Mouse (Mus musculus) forebrain, embryonic 14.5 days (tissue): ENCODE measurements around the gene Itga9. TPM values are rescaled to one million over a fixed set of nuclear protein-coding genes. Genes with fewer than 3 reads are reported as not detected.

Experiments
- ATAC-seq: fragments of 200-750 bp; cut with Nextera tagmentation; 2 replicates; pipeline ENCODE4 v1.8.0; 2017; ENCODE audit warnings: mild to moderate bottlenecking, moderate library complexity
- DNase-seq: peaks from one replicate; pipeline ENCODE4 v3.0.0-alpha.2; 2015; ENCODE audit warnings: low spot score
- H3K27ac ChIP-seq: fragments of 300-500 bp; sonication (generic); 2 replicates; pipeline ENCODE4 v1.5.1; 2014; ENCODE audit warnings: low read depth, mild to moderate bottlenecking, control low read depth, low read length, moderate library complexity
- H3K27me3 ChIP-seq: fragments of 300-500 bp; sonication (generic); replicated peaks from 2 replicates; pipeline ENCODE4 v1.6.1; 2014; ENCODE audit warnings: low read length, control low read depth, mixed read lengths; ENCODE audit not compliant: control insufficient read depth, insufficient read depth
- H3K36me3 ChIP-seq: fragments of 300-500 bp; sonication (generic); 2 replicates; pipeline ENCODE4 v1.6.1; 2014; ENCODE audit warnings: low read length, control low read depth; ENCODE audit not compliant: control insufficient read depth, insufficient read depth
- H3K4me1 ChIP-seq: fragments of 300-500 bp; sonication (generic); 2 replicates; pipeline ENCODE4 v1.6.1; 2014; ENCODE audit warnings: antibody characterized with exemption, low read length, control low read depth; ENCODE audit not compliant: control insufficient read depth, insufficient read depth
- H3K4me2 ChIP-seq: fragments of 300-500 bp; sonication (generic); 2 replicates; pipeline ENCODE4 v1.6.1; 2014; ENCODE audit warnings: mild to moderate bottlenecking, control low read depth, low read length
- H3K4me3 ChIP-seq: fragments of 300-500 bp; sonication (generic); 2 replicates; pipeline ENCODE4 v1.5.1; 2014; ENCODE audit warnings: low read depth, low read length, control low read depth
- H3K9ac ChIP-seq: fragments of 300-500 bp; sonication (generic); 2 replicates; pipeline ENCODE4 v1.6.1; 2014; ENCODE audit warnings: mild to moderate bottlenecking, low read length, control low read depth, moderate library complexity
- H3K9me3 ChIP-seq: fragments of 300-500 bp; sonication (generic); replicated peaks from 2 replicates; pipeline ENCODE4 v1.6.1; 2016; ENCODE audit warnings: low read length, control low read depth, mixed read lengths; ENCODE audit not compliant: control insufficient read depth
- WGBS: fragments of 180-500 bp; shearing (Covaris S2); extraction: QIAGEN DNeasy Blood & Tissue Kit; methylation state at CpG from one replicate; pipeline ENCODE4 v1.1.7; 2014; 5-methylcytosine and 5-hydroxymethylcytosine counted together
- polyA plus RNA-seq: library from polyadenylated mRNA; unstranded; fragments of >200 nt; fragmentation: Nextera tagmentation; extraction: Ambion mirVana; gene quantifications from 2 replicates; pipeline ENCODE4 v1.2.1, GENCODE M21; 2014

Gene Itga9
- polyA plus RNA-seq, 1 experiment from 2014 or later: 0.88 TPM

- ATAC-seq (no peak), DNase-seq (no peak)
- Histone ChIP-seq H3K4me2 (no peak overlapping the region), H3K9me3 (no peaks in the 10 kb centered on the region), H3K4me3 (no peak overlapping the region), H3K4me1 (no peaks in the 10 kb centered on the region), H3K36me3 (no peaks in the 10 kb centered on the region), H3K27ac (no peak overlapping the region), H3K27me3 (no peaks in the 10 kb centered on the region), H3K9ac (no peak overlapping the region)
- 95% methylated on average over 6 of the region's 6 CpGs for WGBS
Measured at GRCm38 (mm10) chr9:118805740-118806139, 199.2 kb downstream of the Itga9 start.

- H3K4me2 ChIP-seq: no peak overlapping the region
- H3K4me3 ChIP-seq: no peak overlapping the region
- DNase-seq: no peak
- H3K27me3 ChIP-seq: no peaks in the 10 kb centered on the region
- no peaks in the 10 kb centered on the region for H3K4me1 ChIP-seq
- no peak overlapping the region for H3K9ac ChIP-seq
- no peaks in the 10 kb centered on the region for H3K9me3 ChIP-seq
- H3K36me3 ChIP-seq: no peaks in the 10 kb centered on the region
- 93% methylated on average over 3 of the region's 3 CpGs for WGBS
- no peak for ATAC-seq
- no peak overlapping the region for H3K27ac ChIP-seq
Measured at GRCm38 (mm10) chr9:118807669-118808068, 201.2 kb downstream of the Itga9 start.

GRCm38 (mm10) chr9:118812221-118812620 lies 205.7 kb downstream of the Itga9 start:
- ATAC-seq: no peak
- Histone ChIP-seq H3K27me3 (no peaks in the 10 kb centered on the region), H3K9ac (no peak overlapping the region), H3K4me1 (no peaks in the 10 kb centered on the region), H3K4me3 (no peak overlapping the region), H3K27ac (no peak overlapping the region), H3K36me3 (no peaks in the 10 kb centered on the region), H3K9me3 (no peaks in the 10 kb centered on the region), H3K4me2 (no peak overlapping the region)
- 88% methylated on average over 7 of the region's 7 CpGs for WGBS
- no peak for DNase-seq

GRCm38 (mm10) chr9:118813492-118813891 lies 207.0 kb downstream of the Itga9 start:
- Histone ChIP-seq H3K27me3 (no peaks in the 10 kb centered on the region), H3K36me3 (no peaks in the 10 kb centered on the region), H3K4me1 (no peaks in the 10 kb centered on the region; the same call in 1 of the 2 replicates), H3K4me3 (no peak overlapping the region), H3K4me2 (no peak overlapping the region), H3K9ac (no peak overlapping the region), H3K9me3 (no peaks in the 10 kb centered on the region), H3K27ac (no peak overlapping the region)
- ATAC-seq (no peak), DNase-seq (no peak)
- WGBS: 82% methylated on average over 5 of the region's 5 CpGs

- Histone ChIP-seq H3K4me3 (no peak overlapping the region), H3K4me2 (no peak overlapping the region), H3K36me3 (no peaks in the 10 kb centered on the region), H3K27me3 (no peaks in the 10 kb centered on the region), H3K4me1 (peaks cover 3% of the 10 kb centered on the region; the same call in 1 of the 2 replicates), H3K27ac (no peak overlapping the region), H3K9ac (no peak overlapping the region), H3K9me3 (no peaks in the 10 kb centered on the region)
- ATAC-seq (no peak), DNase-seq (no peak)
- 91% methylated on average over 16 of the region's 16 CpGs for WGBS
Measured at GRCm38 (mm10) chr9:118814056-118814455, 207.6 kb downstream of the Itga9 start.

- Histone ChIP-seq H3K27me3 (no peaks in the 10 kb centered on the region), H3K4me2 (no peak overlapping the region), H3K27ac (no peak overlapping the region), H3K4me1 (peaks cover 3% of the 10 kb centered on the region; the same call in 1 of the 2 replicates), H3K9me3 (no peaks in the 10 kb centered on the region), H3K36me3 (no peaks in the 10 kb centered on the region), H3K4me3 (no peak overlapping the region), H3K9ac (no peak overlapping the region)
- ATAC-seq (no peak), DNase-seq (no peak)
- WGBS: 84% methylated on average over 8 of the region's 8 CpGs
Measured at GRCm38 (mm10) chr9:118814461-118814860, 208.0 kb downstream of the Itga9 start.

GRCm38 (mm10) chr9:118815543-118815942 lies 209.1 kb downstream of the Itga9 start:
- WGBS: 98% methylated on average over 8 of the region's 8 CpGs
- no peak overlapping the region for H3K27ac ChIP-seq
- peaks cover 3% of the 10 kb centered on the region; the same call in 1 of the 2 replicates for H3K4me1 ChIP-seq
- ATAC-seq (no peak), DNase-seq (no peak)
- H3K4me3 ChIP-seq: no peak overlapping the region
- H3K4me2 ChIP-seq: no peak overlapping the region
- H3K27me3 ChIP-seq: no peaks in the 10 kb centered on the region
- no peaks in the 10 kb centered on the region for H3K9me3 ChIP-seq
- H3K9ac ChIP-seq: no peak overlapping the region
- H3K36me3 ChIP-seq: no peaks in the 10 kb centered on the region

GRCm38 (mm10) chr9:118818508-118818907 lies 212.0 kb downstream of the Itga9 start:
- peak; percentile 45 for DNase-seq

GRCm38 (mm10) chr9:118821220-118822185 lies 215.0 kb downstream of the Itga9 start:
- no peak overlapping the region for H3K4me3 ChIP-seq
- no peaks in the 10 kb centered on the region for H3K9me3 ChIP-seq
- H3K36me3 ChIP-seq: no peaks in the 10 kb centered on the region
- no peak overlapping the region for H3K27ac ChIP-seq
- H3K4me2 ChIP-seq: peak overlapping the region; percentile 38
- H3K27me3 ChIP-seq: no peaks in the 10 kb centered on the region
- peaks cover 9% of the 10 kb centered on the region for H3K4me1 ChIP-seq
- ATAC-seq (peak; percentile 78), DNase-seq (peak; percentile 67)
- peak overlapping the region; percentile 41 for H3K9ac ChIP-seq
- WGBS: 29% methylated on average over 21 of the region's 21 CpGs

More at GRCm38 (mm10) chr9:118818508-118818907, 212.0 kb downstream of the Itga9 start:
- Histone ChIP-seq H3K9ac (no peak overlapping the region), H3K4me2 (no peak overlapping the region), H3K4me1 (peaks cover 9% of the 10 kb centered on the region), H3K4me3 (no peak overlapping the region), H3K36me3 (no peaks in the 10 kb centered on the region), H3K27ac (no peak overlapping the region), H3K9me3 (no peaks in the 10 kb centered on the region), H3K27me3 (no peaks in the 10 kb centered on the region)
- ATAC-seq: peak; percentile 10; the same call in 1 of the 2 replicates
- 48% methylated on average over 3 of the region's 3 CpGs for WGBS
